Mouse (Mus musculus) macrophage (primary cell): ENCODE data around the gene Nanp. TPM values are rescaled to one million over a fixed set of nuclear protein-coding genes. Genes with fewer than 3 reads are reported as not detected.

Experiments
- H3K27ac ChIP-seq: fragments of 350-480 bp; formaldehyde crosslinking; 2 replicates; pipeline ENCODE4 v1.9.0; 2021
- H3K36me3 ChIP-seq: fragments of 350-480 bp; formaldehyde crosslinking; 2 replicates; pipeline ENCODE4 v1.9.0; 2021; ENCODE audit errors: inconsistent target
- H3K4me3 ChIP-seq: fragments of 350-480 bp; formaldehyde crosslinking; 2 replicates; pipeline ENCODE4 v1.9.0; 2021; ENCODE audit errors: inconsistent target
- H3K79me2 ChIP-seq: fragments of 350-480 bp; formaldehyde crosslinking; 2 replicates; pipeline ENCODE4 v1.9.0; 2021; ENCODE audit errors: inconsistent target
- WGBS: methylation state at CpG from one replicate; pipeline ENCODE4 v1.1.7; 2026; ENCODE audit warnings: inconsistent platforms; ENCODE audit not compliant: missing documents; 5-methylcytosine and 5-hydroxymethylcytosine counted together
- polyA plus RNA-seq: library from polyadenylated mRNA; stranded (reverse); fragments of 250-400 nt; gene quantifications from 3 replicates; pipeline ENCODE4 v1.2.4, GENCODE M21; 2018; ENCODE audit warnings: inconsistent platforms
- total RNA-seq, 78 experiments: library from RNA; depleted of rRNA; stranded (reverse); fragments of 250-400 nt; gene quantifications; 1 replicate in 9 of 78; 2 replicates in 24 of 78; 3 replicates in 43 of 78; 4 replicates in 2 of 78; pipeline ENCODE4 v1.2.4; 2018; ENCODE audit warnings: inconsistent platforms in 56 of 78

The Nanp gene
- 10 to 100 TPM in 2 of 26 experiments, 1 to 10 TPM in 18, not detected in 6; 1.3 to 12.0 (median 4.1) TPM for total RNA-seq (2018; cell fraction: chromatin; rRNA removed)
- 10 to 100 TPM in 9 of 26 experiments, 1 to 10 TPM in 17; 2.6 to 12.4 (median 8.2) TPM for total RNA-seq (2018; cell fraction: cytosol; rRNA removed)
- 10 to 100 TPM in 6 of 26 experiments, 1 to 10 TPM in 19, not detected in 1; 1.1 to 13.6 (median 3.5) TPM for total RNA-seq (2018; cell fraction: nucleus; rRNA removed)
- polyA plus RNA-seq = 11.5 to 13.8 TPM (median 13.1 TPM) in 3 replicates

- 2% methylated on average over 34 of the region's 34 CpGs for WGBS
- Histone ChIP-seq H3K27ac (peak within 1 kb of the TSS; percentile 25; the same call in 1 of the 2 replicates), H3K36me3 (no peaks in the 10 kb centered on the region), H3K4me3 (peak within 1 kb of the TSS; percentile 65), H3K79me2 (peaks cover 46% of the 10 kb centered on the region)
These were observed at the start of gene Nanp, which contains the start of gene Ninl for GRCm38 (mm10) chr2:151039232-151039695. TSS of gene Nanp (minus strand) at chr2:151039398. TSS of gene Ninl (minus strand) at chr2:151039382.

GRCm38 (mm10) chr2:151056637-151057036 is 17.4 kb upstream of the Nanp start:
- Histone ChIP-seq H3K36me3 (no peaks in the 10 kb centered on the region), H3K27ac (no peak overlapping the region), H3K79me2 (no peaks in the 10 kb centered on the region), H3K4me3 (no peak overlapping the region)
- WGBS = 67% methylated on average over 1 of the region's 1 CpGs

GRCm38 (mm10) chr2:151040411-151040810 is 1.2 kb upstream of the Nanp start:
- Histone ChIP-seq H3K4me3 (no peak overlapping the region), H3K27ac (no peak overlapping the region), H3K36me3 (no peaks in the 10 kb centered on the region), H3K79me2 (peaks cover 35% of the 10 kb centered on the region)
- 100% methylated on average over 1 of the region's 1 CpGs for WGBS

- Histone ChIP-seq H3K4me3 (peak overlapping the region; percentile 65), H3K27ac (0 out of 2 replicates have a peak overlapping the region, but pooled peaks have one; percentile 19), H3K36me3 (no peaks in the 10 kb centered on the region), H3K79me2 (peaks cover 41% of the 10 kb centered on the region)
- WGBS = 48% methylated on average over 8 of the region's 8 CpGs
These were observed 528 bp upstream of the Nanp start for GRCm38 (mm10) chr2:151039726-151040125.

- WGBS = 3% methylated on average over 30 of the region's 30 CpGs
- H3K79me2 ChIP-seq = peaks cover 50% of the 10 kb centered on the region
These were observed 381 bp downstream of the Nanp start for GRCm38 (mm10) chr2:151038811-151039222.

GRCm38 (mm10) chr2:151037876-151038552 is 1.2 kb downstream of the Nanp start:
- no peak overlapping the region for H3K27ac ChIP-seq
- H3K79me2 ChIP-seq = peaks cover 59% of the 10 kb centered on the region
- no peaks in the 10 kb centered on the region for H3K36me3 ChIP-seq
- peak overlapping the region; percentile 65 for H3K4me3 ChIP-seq
- WGBS = 49% methylated on average over 18 of the region's 18 CpGs

More at GRCm38 (mm10) chr2:151038811-151039222, 381 bp downstream of the Nanp start:
- peak overlapping the region; percentile 25; the same call in 1 of the 2 replicates for H3K27ac ChIP-seq
- H3K4me3 ChIP-seq = peak overlapping the region; percentile 65
- H3K36me3 ChIP-seq = no peaks in the 10 kb centered on the region

- Histone ChIP-seq H3K27ac (no peak overlapping the region), H3K79me2 (peaks cover 66% of the 10 kb centered on the region), H3K4me3 (no peak overlapping the region), H3K36me3 (no peaks in the 10 kb centered on the region)
- WGBS = 78% methylated on average over 1 of the region's 1 CpGs
These were observed 1.9 kb downstream of the Nanp start for GRCm38 (mm10) chr2:151037292-151037691.

GRCm38 (mm10) chr2:151036721-151037120 is 2.5 kb downstream of the Nanp start:
- 93% methylated on average over 2 of the region's 2 CpGs for WGBS
- Histone ChIP-seq H3K27ac (no peak overlapping the region), H3K4me3 (no peak overlapping the region), H3K79me2 (peaks cover 69% of the 10 kb centered on the region), H3K36me3 (no peaks in the 10 kb centered on the region)

- no peak overlapping the region for H3K27ac ChIP-seq
These were observed 4.8 kb downstream of the Nanp start for GRCm38 (mm10) chr2:151034435-151034834.

GRCm38 (mm10) chr2:151021158-151021557 is 18.0 kb downstream of the Nanp start:
- Histone ChIP-seq H3K27ac (no peak overlapping the region), H3K79me2 (no peaks in the 10 kb centered on the region), H3K4me3 (no peak overlapping the region), H3K36me3 (no peaks in the 10 kb centered on the region)
- 91% methylated on average over 10 of the region's 10 CpGs for WGBS

More at GRCm38 (mm10) chr2:151034435-151034834, 4.8 kb downstream of the Nanp start:
- H3K36me3 ChIP-seq = no peaks in the 10 kb centered on the region
- H3K4me3 ChIP-seq = no peak overlapping the region
- H3K79me2 ChIP-seq = peaks cover 69% of the 10 kb centered on the region
- 79% methylated on average over 3 of the region's 3 CpGs for WGBS

- 29% methylated on average over 2 of the region's 2 CpGs for WGBS
- Histone ChIP-seq H3K36me3 (no peaks in the 10 kb centered on the region), H3K79me2 (no peaks in the 10 kb centered on the region), H3K4me3 (no peak overlapping the region), H3K27ac (no peak overlapping the region)
These were observed 23.9 kb downstream of the Nanp start for GRCm38 (mm10) chr2:151015316-151015715.

- 50% methylated on average over 1 of the region's 1 CpGs for WGBS
- no peaks in the 10 kb centered on the region for H3K79me2 ChIP-seq
- H3K36me3 ChIP-seq = no peaks in the 10 kb centered on the region
- no peak overlapping the region for H3K4me3 ChIP-seq
- H3K27ac ChIP-seq = no peak overlapping the region
These were observed 27.9 kb downstream of the Nanp start for GRCm38 (mm10) chr2:151011273-151011672.

- WGBS = 89% methylated on average over 1 of the region's 1 CpGs
These were observed 29.6 kb downstream of the Nanp start for GRCm38 (mm10) chr2:151009515-151010085.

GRCm38 (mm10) chr2:151008939-151009509 is 30.2 kb downstream of the Nanp start:
- WGBS = under 1% methylated on average over 57 of the region's 57 CpGs
- Histone ChIP-seq H3K27ac (no peak overlapping the region), H3K79me2 (no peaks in the 10 kb centered on the region), H3K4me3 (peak overlapping the region; percentile 22), H3K36me3 (no peaks in the 10 kb centered on the region)

More at GRCm38 (mm10) chr2:151009515-151010085, 29.6 kb downstream of the Nanp start:
- H3K79me2 ChIP-seq = no peaks in the 10 kb centered on the region
- no peaks in the 10 kb centered on the region for H3K36me3 ChIP-seq
- no peak overlapping the region for H3K27ac ChIP-seq
- no peak overlapping the region for H3K4me3 ChIP-seq
